Mouse (Mus musculus) E14TG2a.4 (cell line): ENCODE measurements around the gene Haao.

ENCODE experiments used
- CTCF ChIP-seq: conservative IDR thresholded peaks from 2 replicates; pipeline ENCODE4 v1.5.1; 2014; ENCODE audit warnings: low read length
- NANOG ChIP-seq: IDR thresholded peaks from 2 replicates; pipeline ENCODE4 v1.6.1; 2014; ENCODE audit warnings: borderline replicate concordance, low read length, mixed read lengths
- POU5F1 ChIP-seq: IDR thresholded peaks from 2 replicates; pipeline ENCODE4 v1.6.1; 2014; ENCODE audit warnings: low read length, borderline replicate concordance

DNA sequence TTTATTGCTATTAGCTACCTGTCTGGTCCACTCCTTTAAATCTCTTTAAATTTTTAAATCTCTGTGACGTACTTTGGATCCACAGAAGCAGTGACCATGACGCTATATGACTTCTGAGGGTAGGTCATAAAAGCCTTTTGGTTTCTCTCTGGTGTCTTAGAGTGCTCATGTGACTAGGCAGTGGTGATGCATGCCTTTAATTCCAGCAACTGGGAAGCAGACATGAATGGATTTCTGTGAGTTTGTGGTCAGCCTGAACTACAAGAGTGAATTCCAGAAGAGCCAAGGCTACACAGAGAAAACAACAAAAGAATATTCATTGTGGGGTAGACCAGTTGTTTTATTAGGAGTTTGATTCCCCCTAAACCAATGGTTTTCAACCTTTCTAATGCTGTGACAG is 35.0 kb upstream of the Haao start:
- TF ChIP-seq CTCF (no peak), POU5F1 (no peak), NANOG (no peak)
